In the genomic region with DNA sequence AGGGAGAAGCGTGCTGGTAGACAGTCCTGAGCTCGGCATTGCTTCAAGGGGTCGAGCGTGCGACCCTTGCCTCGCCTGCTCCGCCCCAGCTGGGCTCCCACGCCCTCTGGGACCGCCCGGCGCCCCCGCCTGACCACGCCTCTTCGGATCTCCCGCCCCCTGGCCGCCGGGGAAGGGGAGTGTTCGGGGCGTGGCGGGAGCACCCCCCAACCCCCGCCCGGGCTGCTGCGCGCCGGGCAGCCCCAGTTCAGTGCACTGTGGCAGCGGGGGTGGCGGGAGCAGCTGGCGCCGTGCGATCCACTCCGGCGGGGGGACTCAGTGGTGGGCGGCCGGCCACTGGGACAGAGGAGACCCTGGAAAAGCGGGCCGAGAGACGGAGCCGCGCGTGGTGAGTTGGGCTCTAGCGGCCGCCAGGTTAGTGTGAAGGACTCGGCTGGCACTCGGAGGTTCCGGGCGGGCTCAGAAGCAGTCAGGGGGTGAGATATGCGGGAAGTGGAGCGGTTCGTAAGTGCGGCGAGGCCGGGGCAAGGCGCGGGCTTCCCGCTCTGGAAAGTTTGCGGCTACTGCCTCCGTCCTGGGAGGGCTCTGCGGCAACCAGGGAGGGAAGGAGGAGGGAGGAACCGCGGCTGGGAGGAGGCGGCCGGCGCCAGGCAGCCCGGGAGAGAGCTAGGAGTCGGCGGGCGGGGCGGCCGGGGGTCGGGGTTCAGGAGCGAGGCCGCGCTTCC, we compare ENCODE assay signal across 8 mouse cellular contexts. TPM values are rescaled to one million over a fixed set of nuclear protein-coding genes. Genes with fewer than 3 reads are reported as not detected.
A peak's percentile ranks its signal among the peaks of the same experiment; 100 is the strongest.
DNase-seq lines count a peak whose midpoint lies in the region; ATAC-seq and TF ChIP-seq lines count a peak whose summit lies in the region.

Gene Fgfr3 (plus strand): TSS at position 134 of the 725 bp plus-strand sequence.

- peak; percentile 29 for DNase-seq in 3T3-L1 (ENCODE audit: low read depth, low spot score)
- DNase-seq in Patski (ENCODE audit: low read depth, low spot score), result no peak
- peak; percentile 69 to 72 for DNase-seq in heart, postnatal 10 days
- DNase-seq in kidney, postnatal 25 days, result peak; percentile 78 to 89
- peak; percentile 83 to 86 for DNase-seq in lung, adult 18-20 months
- DNase-seq in ovary, postnatal 10 days (ENCODE audit: low spot score), result peak; percentile 35
- DNase-seq in urinary bladder, postnatal 4 days (ENCODE audit: low spot score in 2 of 2), result peak; percentile 69 to 71

- ATAC-seq in Patski, result peak; percentile 41

- POLR2A ChIA-PET in Patski (lab: Charles Lee), result interaction anchor here (0.6 to 1.4 kb wide), 4 partner anchors 9 to 36 kb away, joined by 3 to 4 read pairs (median 3); no protein-coding TSS in a partner anchor

- in situ Hi-C loops in Patski (cut with MboI; ENCODE audit: low pct_unique_long_range_greater_than_20kb), result no loop called here

- no peak for TF ChIP-seq CTCF in Patski (IDR thresholded peaks at IDR 0.05)
- no peak for TF ChIP-seq CTCF in embryonic fibroblast, embryonic 13.5 days (IDR thresholded peaks at IDR 0.05; ENCODE audit: borderline replicate concordance, insufficient read depth, low read length)

- no peaks in the 10 kb centered on the region for H3K27me3 ChIP-seq in Patski

- CTCF ChIA-PET in Patski (lab: Charles Lee), result no interaction called here

- H3K4me1 ChIP-seq in embryonic fibroblast, embryonic 13.5 days (ENCODE audit: control insufficient read depth, insufficient read depth, low read length), result no peaks in the 10 kb centered on the region

- peak within 1 kb of the TSS; percentile 51 for H3K4me3 ChIP-seq in embryonic fibroblast, embryonic 13.5 days (ENCODE audit: insufficient read depth, low read length)

- H3K27ac ChIP-seq in embryonic fibroblast, embryonic 13.5 days (ENCODE audit: insufficient read depth, low read length), result no peak within 1 kb of the TSS

- TF ChIP-seq POLR2A in embryonic fibroblast, embryonic 13.5 days (IDR thresholded peaks at IDR 0.05; ENCODE audit: low read depth, low read length), result no peak; the same call in 1 of the 2 replicates

- intact Hi-C loops in heart, postnatal 10 days (cut with DNase I), result loop anchor here (5.0 kb wide), 1 partner anchor 34 kb away; no protein-coding TSS in a partner anchor

RNA-seq across cellular contexts. Expression of gene Fgfr3, which starts in this region (rescaled TPM):
- 3.7 TPM for polyA plus RNA-seq in Patski (2021)
- polyA plus RNA-seq in embryonic fibroblast, embryonic 13.5 days (2011; ENCODE audit: insufficient read length, low read depth, missing spikeins), result 0.97 and 1.7 TPM in 2 replicates
- 10 to 100 TPM in 1 of 2 experiments, 1 to 10 TPM in 1; 8.0 to 14.3 TPM for total RNA-seq in heart, postnatal 10 days (2021)
